Mouse (Mus musculus): ENCODE data around the gene Nnmt. TPM values are rescaled to one million over a fixed set of nuclear protein-coding genes. Genes with fewer than 3 reads are reported as not detected.

The Nnmt gene
- total RNA-seq (2021) = 1 to 10 TPM; 2.7 to 9.5 TPM
- long read RNA-seq, experiment 1, transcript Nnmt-201 (3 exons, 1,043 nt) = major isoform, 9 of 11 reads
- long read RNA-seq, experiment 1, partial matches to known transcripts = 1 of 11 reads
- long read RNA-seq, experiment 1, other reads (novel, unspliced or antisense) = 0 of 11 reads
- long read RNA-seq, experiment 2, transcript Nnmt-201 (3 exons, 1,043 nt) = major isoform, 13 of 14 reads
- long read RNA-seq, experiment 2, partial matches to known transcripts = 0 of 14 reads
- long read RNA-seq, experiment 2, other reads (novel, unspliced or antisense) = 1 of 14 reads

DNA sequence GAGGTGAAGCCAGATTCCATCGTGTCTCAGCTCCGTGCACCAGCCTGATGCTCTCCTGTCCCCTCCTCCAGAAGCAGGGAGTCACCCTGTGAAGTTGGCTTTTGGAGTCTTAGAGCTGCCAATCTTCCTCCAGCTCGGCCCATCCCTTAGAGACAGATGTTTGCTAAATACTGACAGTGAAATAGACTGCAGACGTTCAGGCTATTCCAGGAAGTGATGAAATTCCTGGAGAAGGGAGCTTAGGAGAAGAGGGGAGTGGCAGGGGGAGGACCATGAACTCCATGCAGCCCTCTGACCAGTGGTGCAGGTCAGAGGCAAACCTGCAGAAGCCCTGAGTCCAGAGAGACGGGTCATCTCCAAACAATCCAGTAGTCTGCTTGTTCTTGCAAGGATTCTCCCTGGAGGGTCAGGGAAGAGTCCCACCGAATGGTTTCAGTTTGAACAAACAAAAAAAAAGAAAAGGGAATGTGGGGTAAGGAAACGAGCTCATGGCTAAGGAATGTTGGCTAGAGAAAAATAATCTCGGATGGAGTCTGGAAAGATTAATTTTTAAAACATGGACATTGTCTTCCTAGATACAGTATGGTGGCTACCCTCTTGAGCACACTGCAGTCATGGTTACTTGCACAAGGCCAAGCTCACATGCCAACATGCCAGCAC is at the start of gene Nnmt:
Gene Nnmt (minus strand): TSS at position 215 of the 660 bp plus-strand sequence.
- DNase-seq = peak; percentile 44

DNA sequence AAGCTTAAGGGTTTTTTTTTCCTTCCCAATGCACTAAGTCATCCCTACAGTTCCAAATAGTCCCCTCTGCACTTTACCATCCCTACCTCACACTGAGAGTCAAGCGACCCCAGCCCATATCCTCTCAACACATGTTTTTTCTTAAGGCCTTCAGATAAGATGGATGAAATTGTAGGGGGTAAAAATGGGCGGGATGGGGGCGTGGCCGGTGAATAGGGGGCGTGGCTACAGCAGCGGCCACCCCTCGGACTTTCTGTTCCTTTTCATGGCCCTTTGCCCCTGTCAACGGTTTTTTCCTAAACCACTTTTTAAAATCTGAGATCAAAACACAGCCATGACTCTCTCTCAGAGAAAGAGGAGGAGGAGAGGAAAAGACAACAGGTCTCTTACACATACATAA is 49.8 kb upstream of the Nnmt start:
- DNase-seq = no peak

DNA sequence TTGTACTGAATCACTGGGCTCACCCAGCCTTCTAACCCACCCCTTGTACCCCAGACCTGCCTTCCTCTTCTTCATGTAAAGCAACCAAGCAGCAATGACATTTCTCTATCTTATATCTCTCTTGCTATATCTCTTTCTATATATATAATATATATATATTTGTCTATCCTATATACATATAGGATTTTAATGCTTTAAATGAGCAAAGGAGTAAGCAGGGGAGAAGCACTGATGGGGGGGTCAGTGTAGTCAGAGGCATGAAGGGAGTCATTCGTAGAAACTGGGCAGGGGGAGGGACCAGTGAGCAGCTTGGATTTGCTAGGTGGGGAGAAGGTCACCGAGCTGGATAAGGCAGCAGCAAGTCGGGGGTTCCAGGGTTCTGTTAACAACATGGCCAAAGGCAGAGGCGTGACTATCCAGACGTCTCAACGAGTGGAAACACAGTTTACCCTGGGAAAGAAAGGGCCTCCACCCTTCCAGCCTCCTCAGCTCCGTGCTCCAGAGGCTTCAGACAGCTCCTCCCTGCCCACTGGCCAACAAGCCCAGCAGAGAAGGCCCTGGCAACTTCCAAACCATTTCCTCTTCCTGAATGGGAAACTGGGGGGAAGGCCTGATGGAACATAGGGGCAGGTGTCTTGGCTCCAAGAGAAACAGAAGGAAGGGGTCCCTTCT is 48.6 kb upstream of the Nnmt start:
- DNase-seq = no peak

DNA sequence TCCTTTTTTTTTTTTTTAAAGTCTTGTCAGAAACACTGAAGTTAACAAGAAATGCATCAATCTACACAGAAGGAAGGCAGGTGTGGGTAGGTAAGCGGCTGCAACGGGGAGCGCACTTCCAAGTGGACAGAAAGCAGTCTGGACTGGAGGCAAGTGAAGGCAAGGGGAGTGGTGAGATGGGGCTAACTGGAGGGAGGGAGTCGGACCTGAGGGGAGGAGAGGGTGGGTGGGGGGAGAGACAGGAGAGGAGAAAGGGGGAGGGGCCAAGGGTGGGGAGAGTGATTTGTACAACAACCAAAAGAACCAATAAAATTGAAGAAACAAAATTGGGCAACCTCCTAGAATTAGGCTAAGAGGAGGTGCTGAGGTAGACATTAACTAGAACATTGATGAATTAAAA is 47.1 kb upstream of the Nnmt start:
- DNase-seq = no peak

- DNase-seq = no peak
Measured at GRCm38 (mm10) chr9:48650846-48651245, 45.9 kb upstream of the Nnmt start.

- DNase-seq = no peak
Measured at GRCm38 (mm10) chr9:48649851-48650685, 45.1 kb upstream of the Nnmt start.

DNA sequence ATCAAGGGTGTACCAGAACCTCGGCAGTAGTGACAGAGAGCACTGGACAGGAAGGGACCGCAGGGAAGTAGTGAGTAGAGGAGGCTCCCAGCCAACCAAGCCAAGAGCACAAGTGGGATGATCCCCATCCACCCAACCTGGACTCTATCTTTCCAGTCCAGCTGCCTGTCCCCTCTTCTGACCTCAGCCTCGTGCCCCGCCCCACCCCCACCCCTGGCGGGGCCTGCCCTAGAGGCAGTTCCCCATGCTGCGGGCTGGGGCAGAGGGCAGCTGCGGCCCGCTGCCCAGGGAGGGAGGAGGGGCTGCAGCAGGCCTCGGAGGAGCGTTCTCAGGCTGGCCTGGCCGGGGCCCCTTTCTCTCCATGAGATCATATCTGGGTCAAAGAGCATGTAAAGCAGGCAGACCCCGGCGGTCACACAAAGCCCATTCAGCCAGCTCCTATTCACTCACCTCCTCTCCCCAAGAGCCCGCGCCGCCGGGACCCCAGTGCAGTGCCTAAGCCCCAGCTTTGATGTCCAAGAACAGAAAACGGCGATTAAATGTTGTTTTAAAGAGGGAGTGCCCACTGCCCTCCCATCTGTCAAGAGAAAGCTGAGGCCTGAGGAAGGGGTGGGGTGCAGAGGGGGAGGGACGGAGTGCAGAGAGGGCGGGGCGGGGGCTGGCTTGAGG is 44.3 kb upstream of the Nnmt start:
- peak; percentile 89 for DNase-seq

DNA sequence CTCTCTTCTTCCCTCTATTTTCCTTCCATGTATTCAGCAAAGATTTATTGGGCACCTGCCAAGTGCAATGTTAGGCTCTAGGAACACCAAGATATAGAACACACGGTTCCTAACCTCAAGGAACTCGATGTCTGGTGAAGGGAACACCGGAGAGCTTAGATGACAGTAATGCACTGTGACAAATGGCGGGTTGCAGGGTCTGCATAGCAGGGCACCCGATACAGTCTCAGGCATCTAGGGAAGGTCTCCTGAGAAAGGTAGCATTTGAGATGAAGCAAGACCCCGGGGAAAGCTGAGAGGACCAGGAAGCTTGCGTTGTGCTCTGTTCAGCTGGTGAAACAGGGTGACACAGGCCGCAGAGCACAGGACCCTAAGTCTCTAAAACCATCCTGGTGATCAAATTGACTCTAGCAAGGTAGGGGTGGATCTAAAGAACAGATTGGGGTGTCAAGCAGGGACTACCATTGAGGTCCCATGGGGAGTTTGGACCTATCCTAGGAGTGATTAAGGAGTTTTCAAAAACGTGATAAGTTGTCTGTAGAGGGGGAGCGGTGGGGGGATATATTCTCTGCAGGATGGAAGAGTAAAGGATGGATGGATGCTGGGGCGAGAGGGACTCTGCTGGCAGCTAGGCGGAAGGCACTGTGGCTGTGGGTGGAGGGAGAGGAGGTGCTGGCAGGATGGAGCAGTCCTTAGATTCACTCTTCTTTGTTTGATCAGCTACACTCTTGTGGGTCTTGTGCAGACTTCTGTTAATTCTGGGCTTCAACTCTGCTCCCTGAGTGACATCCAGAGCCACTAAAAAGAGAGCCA is 43.5 kb upstream of the Nnmt start:
- DNase-seq = peak; percentile 18

- peak; percentile 22 for DNase-seq
Measured at GRCm38 (mm10) chr9:48647648-48648284, 42.8 kb upstream of the Nnmt start.

GRCm38 (mm10) chr9:48646781-48647647 is 42.1 kb upstream of the Nnmt start:
- DNase-seq = peak; percentile 32

DNA sequence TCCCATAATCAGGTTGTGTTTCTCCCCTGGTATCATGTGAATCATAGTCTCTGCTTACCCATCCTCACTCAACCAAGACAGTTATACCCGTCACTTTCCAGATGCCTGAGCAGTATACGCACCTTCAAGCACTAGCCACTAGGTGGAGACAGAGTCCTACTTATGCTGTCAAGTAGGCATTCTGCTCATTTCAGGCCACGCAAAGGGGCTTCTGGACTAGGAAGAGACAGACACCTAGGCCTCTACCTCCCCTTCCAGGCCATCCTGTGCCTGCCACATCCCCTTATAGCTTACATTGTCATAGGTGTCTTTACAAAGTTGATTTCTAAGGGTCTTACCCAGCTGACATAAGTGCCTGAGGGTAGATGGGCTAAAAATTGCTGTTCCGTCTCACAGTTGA is 41.3 kb upstream of the Nnmt start:
- DNase-seq = peak; percentile 61

DNA sequence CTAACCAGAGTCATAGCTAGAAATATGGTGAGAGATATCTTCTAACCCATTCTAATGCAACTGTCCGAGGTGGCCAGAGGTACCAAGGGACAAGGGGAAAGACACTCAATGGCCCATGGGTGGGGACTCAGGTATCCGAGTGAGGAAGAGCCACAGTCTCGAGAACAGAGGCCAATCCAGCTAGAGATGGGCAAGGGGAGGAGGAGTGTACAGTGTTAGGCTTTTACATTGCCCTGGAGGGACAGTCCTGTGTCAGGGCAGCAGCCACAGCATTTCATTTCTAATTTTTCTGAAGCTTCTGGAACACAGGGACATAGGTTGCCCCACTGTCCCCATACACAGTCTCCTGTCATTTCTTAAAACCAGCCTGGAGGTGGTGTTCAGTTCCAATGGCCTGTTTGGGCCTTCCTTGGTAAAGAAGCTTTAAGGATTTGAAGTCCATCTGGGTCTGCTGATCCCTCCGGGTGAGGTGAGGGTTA is 40.7 kb upstream of the Nnmt start:
- DNase-seq = peak; percentile 4

DNA sequence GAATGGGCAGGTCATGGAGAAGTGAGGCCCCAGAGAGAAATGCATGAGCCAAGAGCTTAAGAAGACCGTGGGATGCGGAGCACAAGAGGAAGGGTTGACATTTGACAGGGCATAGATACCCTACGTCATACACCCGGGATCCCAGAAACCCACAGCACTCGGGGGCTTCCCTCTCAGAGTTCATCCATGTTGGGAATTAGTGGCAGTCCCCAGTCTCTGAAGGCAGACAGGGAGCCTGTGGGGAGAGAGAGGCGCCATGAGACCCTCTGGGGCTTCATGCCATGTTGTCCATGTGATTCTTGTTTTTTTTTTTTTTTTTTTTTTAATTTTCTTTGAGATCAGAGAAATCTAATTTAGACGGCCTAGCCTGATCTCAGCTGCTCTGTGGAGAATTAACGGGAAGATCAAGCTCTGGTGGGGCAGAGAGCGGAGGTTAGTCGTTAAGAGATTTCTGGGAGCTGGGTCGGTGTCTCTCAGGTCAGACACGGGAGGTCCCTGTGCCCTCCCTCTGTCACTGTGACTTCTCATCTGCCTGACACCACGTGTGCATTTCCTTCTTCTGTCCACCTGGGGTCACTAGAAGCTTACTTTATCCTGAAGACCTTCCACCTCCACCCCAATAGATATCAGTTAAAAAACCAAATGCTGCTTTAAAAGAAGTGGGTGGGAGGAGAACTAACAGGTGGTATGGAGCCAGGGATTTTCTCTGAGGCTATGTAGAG is 40.1 kb upstream of the Nnmt start:
- DNase-seq = peak; percentile 38

GRCm38 (mm10) chr9:48644376-48644775 is 39.4 kb upstream of the Nnmt start:
- DNase-seq = peak; percentile 2

DNA sequence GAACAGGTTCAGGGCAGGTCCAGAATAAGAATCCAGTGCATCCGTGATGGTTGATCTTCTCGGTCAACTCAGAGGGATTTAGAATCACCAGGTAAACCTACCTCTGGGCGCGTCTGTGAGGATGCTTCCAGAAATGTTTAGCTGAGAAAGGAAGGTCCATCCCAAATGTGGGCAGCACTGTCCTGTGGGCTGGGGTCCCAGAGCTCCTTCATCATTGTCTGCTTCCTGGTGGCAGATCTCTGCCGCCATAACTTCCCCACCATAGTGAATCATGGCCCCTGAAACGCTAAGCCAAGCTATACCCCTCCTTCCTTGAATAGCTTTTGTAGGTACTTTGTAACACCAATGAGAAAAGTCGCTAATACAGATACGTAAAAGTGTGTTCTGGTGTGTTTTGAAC is 36.7 kb upstream of the Nnmt start:
- no peak for DNase-seq

DNA sequence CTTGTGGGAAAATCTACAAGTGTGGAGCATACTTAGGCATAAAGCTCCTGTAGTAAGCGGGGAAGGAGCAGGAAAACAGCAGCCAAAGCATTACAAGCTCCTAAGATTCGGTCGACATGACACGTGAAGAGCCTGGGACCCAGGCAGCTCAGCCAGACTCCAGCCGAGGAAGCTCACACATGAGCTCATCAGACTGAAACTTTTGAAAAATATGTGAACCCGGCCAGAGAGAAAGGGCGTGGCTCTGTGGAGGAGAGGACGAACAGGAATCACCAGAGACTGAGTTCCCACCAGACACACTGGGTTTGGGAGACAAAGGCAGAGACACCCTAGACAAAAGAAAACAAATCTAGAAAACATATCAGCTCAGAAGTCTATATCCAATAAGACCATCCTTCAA is 35.9 kb upstream of the Nnmt start:
- no peak for DNase-seq

DNA sequence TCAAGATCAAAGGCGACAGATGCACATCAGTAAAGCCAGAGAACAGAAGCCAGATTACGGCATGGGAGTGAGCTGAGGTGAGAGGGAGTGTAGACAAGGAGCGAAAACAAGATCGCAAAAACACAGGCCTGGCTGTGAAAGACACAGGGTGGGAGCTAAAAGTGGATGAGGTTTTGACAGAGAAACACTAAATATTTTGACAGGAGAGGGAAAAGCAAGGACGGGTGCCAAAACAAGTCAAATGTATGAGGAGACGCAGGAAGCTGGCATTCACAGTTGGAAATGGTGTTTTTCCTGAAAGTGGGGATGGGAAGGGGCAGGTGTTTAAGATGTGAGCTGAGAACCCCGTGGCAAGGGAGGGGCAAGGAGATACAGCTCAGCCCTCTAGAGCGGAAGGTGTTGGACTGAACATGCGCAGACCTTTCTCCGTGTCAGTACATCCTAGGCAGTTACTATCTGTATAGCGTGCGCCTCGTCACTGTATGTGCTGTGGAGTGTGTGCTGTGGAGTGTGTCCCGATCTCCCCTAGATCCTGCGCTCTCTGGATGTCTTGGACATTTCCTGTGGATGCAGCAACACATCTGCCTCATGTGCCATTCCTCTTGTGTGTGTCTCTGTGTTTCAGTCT is 33.3 kb upstream of the Nnmt start:
- DNase-seq = no peak

DNA sequence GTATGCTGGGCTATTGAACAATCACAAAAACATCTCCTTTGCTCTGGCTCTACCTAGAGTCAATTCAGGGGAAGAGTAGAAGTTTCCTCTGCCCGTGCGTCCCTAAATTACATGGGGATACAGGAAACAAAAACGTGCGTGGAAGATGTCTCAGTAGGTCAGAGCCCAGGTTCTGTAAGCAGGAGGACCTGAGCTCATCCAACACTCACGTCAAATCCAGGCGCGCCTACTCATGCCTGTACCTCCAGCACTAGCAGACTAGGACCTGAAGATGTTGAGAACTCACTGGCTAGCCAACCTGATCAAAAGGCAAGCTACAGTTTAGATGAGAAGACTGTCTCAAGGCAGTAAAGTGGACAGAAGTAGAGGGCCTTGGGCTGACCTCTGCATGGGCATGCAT is 32.2 kb upstream of the Nnmt start:
- no peak for DNase-seq

Measured in gastrocnemius, postnatal 25 days (tissue).